Mouse (Mus musculus) bone marrow macrophage, adult 2 months (primary cell): ENCODE measurements around the gene Rab5c.

Experiments
- CTCF ChIP-seq: IDR thresholded peaks from 2 replicates; pipeline ENCODE4 v1.5.1; 2012; ENCODE audit warnings: low read depth, mild to moderate bottlenecking, low read length, moderate library complexity
- POLR2A ChIP-seq: IDR thresholded peaks from 2 replicates; pipeline ENCODE4 v1.6.1; 2012; ENCODE audit warnings: mild to moderate bottlenecking, low read depth, low read length, borderline replicate concordance

DNA sequence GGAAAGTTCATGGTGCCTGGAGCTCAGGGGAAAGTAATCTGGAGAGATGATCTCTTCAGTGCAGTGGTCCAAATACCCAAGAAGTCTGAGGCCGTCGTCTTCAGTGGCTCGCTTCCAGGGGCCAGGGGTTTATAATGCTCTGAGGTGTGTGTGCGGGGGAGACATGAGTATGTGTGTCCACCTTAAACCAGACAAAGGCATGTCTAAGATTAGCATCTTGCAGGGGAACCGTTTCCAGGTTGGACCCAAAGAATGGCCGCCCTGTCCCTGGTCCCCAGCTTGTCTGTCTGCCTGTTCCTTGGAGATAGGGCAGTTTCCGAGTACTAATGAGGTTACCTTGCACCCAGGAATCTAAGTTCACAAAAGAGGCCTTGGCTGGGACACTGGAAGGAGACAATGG is 24.8 kb upstream of the Rab5c start, which contains the start of gene Hcrt:
- TF ChIP-seq POLR2A (no peak), CTCF (no peak)
